Mouse (Mus musculus) testis, adult 2 months (tissue): ENCODE measurements around the gene 1700012B07Rik. TPM values are rescaled to one million over a fixed set of nuclear protein-coding genes. Genes with fewer than 3 reads are reported as not detected.

Experiments used
- H3K27ac ChIP-seq: fragments of 200-500 bp; 2 replicates; pipeline ENCODE4 v1.5.1; 2012; ENCODE audit warnings: low read depth, low read length; ENCODE audit not compliant: control insufficient read depth, insufficient read depth
- H3K27me3 ChIP-seq: fragments of 200-500 bp; 2 replicates; pipeline ENCODE4 v1.6.1; 2012; ENCODE audit warnings: mild to moderate bottlenecking, low read length, moderate library complexity; ENCODE audit not compliant: control insufficient read depth, insufficient read depth
- H3K36me3 ChIP-seq: fragments of 200-500 bp; 2 replicates; pipeline ENCODE4 v1.6.1; 2012; ENCODE audit warnings: mild to moderate bottlenecking, low read length; ENCODE audit not compliant: control insufficient read depth, insufficient read depth
- H3K4me1 ChIP-seq: fragments of 200-500 bp; 2 replicates; pipeline ENCODE4 v1.6.1; 2012; ENCODE audit warnings: low read length; ENCODE audit not compliant: control insufficient read depth, insufficient read depth
- H3K4me3 ChIP-seq: fragments of 200-500 bp; 2 replicates; pipeline ENCODE4 v1.5.1; 2012; ENCODE audit warnings: low read depth, mild to moderate bottlenecking, low read length, moderate library complexity, mixed read lengths; ENCODE audit not compliant: control insufficient read depth
- CTCF ChIP-seq: fragments of 200-500 bp; IDR thresholded peaks from 2 replicates; pipeline ENCODE4 v1.5.1; 2012; ENCODE audit warnings: low read depth, mild to moderate bottlenecking, inconsistent platforms, low read length, moderate library complexity; ENCODE audit not compliant: control insufficient read depth, insufficient read depth, insufficient replicate concordance
- POLR2A ChIP-seq: fragments of 200-500 bp; IDR thresholded peaks from 2 replicates; pipeline ENCODE4 v1.6.1; 2012; ENCODE audit warnings: low read depth, mild to moderate bottlenecking, inconsistent platforms, low read length, moderate library complexity; ENCODE audit not compliant: control insufficient read depth
- polyA plus RNA-seq: library from polyadenylated mRNA; depleted of rRNA; stranded (reverse); fragments of >200 nt; gene quantifications from 2 replicates; pipeline ENCODE4 v1.2.3, GENCODE M21; 2012

The 1700012B07Rik gene
- polyA plus RNA-seq, 1 experiment = 217 TPM

GRCm38 (mm10) chr11:109845601-109846000, 17.8 kb upstream of the 1700012B07Rik start:
- no peak overlapping the region for H3K27ac ChIP-seq
- H3K4me3 ChIP-seq = peak overlapping the region; percentile 40
- no peaks in the 10 kb centered on the region for H3K36me3 ChIP-seq
- TF ChIP-seq CTCF (no peak), POLR2A (no peak)
- H3K4me1 ChIP-seq = peaks cover 11% of the 10 kb centered on the region
- H3K27me3 ChIP-seq = no peaks in the 10 kb centered on the region

- Histone ChIP-seq H3K27ac (no peak overlapping the region), H3K4me1 (peaks cover 11% of the 10 kb centered on the region), H3K36me3 (no peaks in the 10 kb centered on the region), H3K4me3 (no peak overlapping the region), H3K27me3 (no peaks in the 10 kb centered on the region)
- TF ChIP-seq POLR2A = no peak
- TF ChIP-seq CTCF = no peak
Observed at GRCm38 (mm10) chr11:109844466-109844865, 16.6 kb upstream of the 1700012B07Rik start.

- H3K36me3 ChIP-seq = no peaks in the 10 kb centered on the region
- H3K27ac ChIP-seq = no peak overlapping the region
- H3K4me1 ChIP-seq = no peaks in the 10 kb centered on the region
- H3K27me3 ChIP-seq = no peaks in the 10 kb centered on the region
- TF ChIP-seq CTCF = no peak
- TF ChIP-seq POLR2A = no peak
- H3K4me3 ChIP-seq = no peak overlapping the region
Observed at GRCm38 (mm10) chr11:109830368-109830767, 2.5 kb upstream of the 1700012B07Rik start.

GRCm38 (mm10) chr11:109822280-109822679, 5.6 kb downstream of the 1700012B07Rik start:
- no peak overlapping the region for H3K4me3 ChIP-seq
- H3K36me3 ChIP-seq = no peaks in the 10 kb centered on the region
- TF ChIP-seq CTCF (no peak), POLR2A (no peak)
- peaks cover 2% of the 10 kb centered on the region; the same call in 1 of the 2 replicates for H3K4me1 ChIP-seq
- no peak overlapping the region for H3K27ac ChIP-seq
- no peaks in the 10 kb centered on the region for H3K27me3 ChIP-seq

- Histone ChIP-seq H3K4me1 (peaks cover 9% of the 10 kb centered on the region), H3K27ac (no peak overlapping the region), H3K27me3 (no peaks in the 10 kb centered on the region), H3K36me3 (no peaks in the 10 kb centered on the region), H3K4me3 (no peak overlapping the region)
- no peak for TF ChIP-seq POLR2A
Observed at GRCm38 (mm10) chr11:109817405-109817804, 10.4 kb downstream of the 1700012B07Rik start.

- TF ChIP-seq CTCF (no peak), POLR2A (no peak)
- Histone ChIP-seq H3K27ac (no peak overlapping the region), H3K4me1 (peaks cover 9% of the 10 kb centered on the region), H3K27me3 (no peaks in the 10 kb centered on the region), H3K4me3 (no peak overlapping the region), H3K36me3 (no peaks in the 10 kb centered on the region)
Observed at GRCm38 (mm10) chr11:109816911-109817310, 10.9 kb downstream of the 1700012B07Rik start.

GRCm38 (mm10) chr11:109811721-109812120, 16.1 kb downstream of the 1700012B07Rik start:
- no peaks in the 10 kb centered on the region for H3K36me3 ChIP-seq
- no peak for TF ChIP-seq CTCF
- no peak for TF ChIP-seq POLR2A
- no peak overlapping the region for H3K4me3 ChIP-seq
- H3K4me1 ChIP-seq = peaks cover 7% of the 10 kb centered on the region
- H3K27me3 ChIP-seq = no peaks in the 10 kb centered on the region
- H3K27ac ChIP-seq = no peak overlapping the region

- no peaks in the 10 kb centered on the region for H3K27me3 ChIP-seq
- no peaks in the 10 kb centered on the region for H3K36me3 ChIP-seq
- H3K27ac ChIP-seq = no peak overlapping the region
- no peak overlapping the region for H3K4me3 ChIP-seq
- TF ChIP-seq POLR2A (no peak), CTCF (no peak)
- H3K4me1 ChIP-seq = peaks cover 7% of the 10 kb centered on the region
Observed at GRCm38 (mm10) chr11:109809175-109809855, 18.5 kb downstream of the 1700012B07Rik start.
